Mouse (Mus musculus): Measurements from ENCODE around the gene Abcc4. TPM values are rescaled to one million over a fixed set of nuclear protein-coding genes. Genes with fewer than 3 reads are reported as not detected.

Abcc4 gene
- total and polyA plus RNA-seq, 3 experiments, result 10.4 to 28.7 (median 26.5) TPM

- H3K9ac ChIP-seq (ENCODE audit: insufficient read depth, low read depth), result no peak overlapping the region
- no peak overlapping the region for H3K4me2 ChIP-seq (ENCODE audit: insufficient read depth, low read depth, poor library complexity, severe bottlenecking)
- no peak overlapping the region for H3K4me3 ChIP-seq (replicated peaks in 1 of 3; ENCODE audit: low read depth in 2 of 3, low read length in 2 of 3, poor library complexity in 1 of 3)
- no peak overlapping the region for H3K27ac ChIP-seq (ENCODE audit: insufficient read depth, low read depth)
- in situ Hi-C loops (cut with MboI; ENCODE audit: low pct_ligation_motif_present, low pct_unique_long_range_greater_than_20kb, low sequenced_read_pairs), result no loop called here
- H3K9me3 ChIP-seq (replicated peaks; ENCODE audit: low read length), result peaks cover 5% of the 10 kb centered on the region
- dilution Hi-C loops (cut with MboI; ENCODE audit: extremely low pct_ligation_motif_present, extremely low pct_unique_long_range_greater_than_20kb, low sequenced_read_pairs), result no loop called here
- TF ChIP-seq POLR2A (IDR thresholded peaks at IDR 0.05; ENCODE audit: low read depth, low read length), result no peak
- no peak for TF ChIP-seq MAFK (IDR thresholded peaks at IDR 0.05; ENCODE audit: insufficient replicate concordance, low read length)
- no peak for TF ChIP-seq PAX5 (IDR thresholded peaks at IDR 0.05; ENCODE audit: low read length)
- TF ChIP-seq POLR2AphosphoS2 (IDR thresholded peaks at IDR 0.05; ENCODE audit: low read depth, low read length), result no peak
- TF ChIP-seq CTCF (conservative IDR thresholded peaks at IDR 0.05 in 1 of 2, IDR thresholded peaks at IDR 0.05 in 1 of 2; ENCODE audit: low read depth in 2 of 2, low read length in 2 of 2), result no peak
- no peak for TF ChIP-seq GABPA (IDR thresholded peaks at IDR 0.05; ENCODE audit: insufficient replicate concordance, low read depth, low read length)
- TF ChIP-seq JUN (IDR thresholded peaks at IDR 0.05; ENCODE audit: insufficient read depth, low read depth, low read length), result no peak
- TF ChIP-seq JUND (conservative IDR thresholded peaks at IDR 0.05; ENCODE audit: low read depth, low read length), result no peak
- TF ChIP-seq CHD1 (IDR thresholded peaks at IDR 0.05; ENCODE audit: low read depth, low read length), result no peak
- TF ChIP-seq HCFC1 (IDR thresholded peaks at IDR 0.05; ENCODE audit: low read depth, low read length), result no peak
- no peak for TF ChIP-seq MAZ (IDR thresholded peaks at IDR 0.05; ENCODE audit: low read depth, low read length)
- TF ChIP-seq E2F4 (IDR thresholded peaks at IDR 0.05; ENCODE audit: insufficient replicate concordance, low read depth, low read length), result no peak
- TF ChIP-seq UBTF (IDR thresholded peaks at IDR 0.05; ENCODE audit: low read depth, low read length), result no peak
- TF ChIP-seq ZMIZ1 (IDR thresholded peaks at IDR 0.05; ENCODE audit: low read depth, low read length), result no peak
- TF ChIP-seq SMC3 (IDR thresholded peaks at IDR 0.05; ENCODE audit: low read depth, low read length), result no peak
- no peak for TF ChIP-seq USF2 (conservative IDR thresholded peaks at IDR 0.05; ENCODE audit: low read depth, low read length)
- TF ChIP-seq ZC3H11A (IDR thresholded peaks at IDR 0.05; ENCODE audit: low read depth, low read length), result no peak
- TF ChIP-seq CHD2 (IDR thresholded peaks at IDR 0.05; ENCODE audit: low read length), result no peak
- no peak for TF ChIP-seq RCOR1 (conservative IDR thresholded peaks at IDR 0.05; ENCODE audit: low read depth, low read length)
- no peak for TF ChIP-seq ETS1 (conservative IDR thresholded peaks at IDR 0.05; ENCODE audit: low read depth, low read length)
- H3K36me3 ChIP-seq (replicated peaks in 1 of 2; ENCODE audit: control insufficient read depth in 1 of 2, insufficient read depth in 1 of 2, low read length in 1 of 2), result peaks cover 38 to 66% of the 10 kb centered on the region in 2 experiments
- no peaks in the 10 kb centered on the region for H3K27me3 ChIP-seq (replicated peaks)
- peaks cover 0 to 2% of the 10 kb centered on the region in 2 experiments; a peak in 2 of 4 replicates for H3K4me1 ChIP-seq (ENCODE audit: control insufficient read depth in 1 of 2, insufficient read depth in 2 of 2)
- DNase-seq (ENCODE audit: extremely low read depth), result no peak
- no peaks in the 10 kb centered on the region for H3K79me2 ChIP-seq (replicated peaks; ENCODE audit: control insufficient read depth, extremely low read depth, insufficient read depth, poor library complexity, severe bottlenecking)
These were observed 214.7 kb downstream of the Abcc4 start for GRCm38 (mm10) chr14:118491300-118491699.

DNA sequence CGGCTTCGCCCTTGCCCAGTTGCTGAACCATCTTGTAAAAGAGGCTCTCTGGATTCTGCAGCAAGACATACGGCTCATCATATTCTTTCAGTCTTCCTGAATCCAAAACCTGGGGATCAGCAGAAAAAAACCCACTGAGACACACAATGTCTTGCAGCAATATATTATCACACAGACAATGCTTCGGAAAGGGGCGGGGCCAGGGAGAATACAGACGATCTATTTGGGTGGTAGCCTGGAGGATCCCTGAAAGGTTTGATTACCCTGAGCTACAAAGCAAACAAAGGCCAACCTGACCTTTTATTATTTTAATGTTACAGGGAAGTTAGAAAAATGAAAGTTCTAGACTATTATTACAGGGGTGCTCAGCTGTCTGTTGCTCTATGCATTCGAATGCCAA, 215.5 kb downstream of the Abcc4 start:
- Histone ChIP-seq H3K9me3 (replicated peaks; ENCODE audit: low read length) (peaks cover 5% of the 10 kb centered on the region), H3K4me2 (ENCODE audit: insufficient read depth, low read depth, poor library complexity, severe bottlenecking) (no peak overlapping the region), H3K27me3 (replicated peaks) (no peaks in the 10 kb centered on the region), H3K79me2 (replicated peaks; ENCODE audit: control insufficient read depth, extremely low read depth, insufficient read depth, poor library complexity, severe bottlenecking) (no peaks in the 10 kb centered on the region), H3K4me1 (ENCODE audit: control insufficient read depth in 1 of 2, insufficient read depth in 2 of 2) (peaks cover 0 to 2% of the 10 kb centered on the region in 2 experiments; a peak in 2 of 4 replicates), H3K4me3 (replicated peaks in 1 of 3; ENCODE audit: low read depth in 2 of 3, low read length in 2 of 3, poor library complexity in 1 of 3) (no peak overlapping the region), H3K27ac (ENCODE audit: insufficient read depth, low read depth) (no peak overlapping the region), H3K9ac (ENCODE audit: insufficient read depth, low read depth) (no peak overlapping the region), H3K36me3 (replicated peaks in 1 of 2; ENCODE audit: control insufficient read depth in 1 of 2, insufficient read depth in 1 of 2, low read length in 1 of 2) (peaks cover 45 to 72% of the 10 kb centered on the region in 2 experiments)
- no peak for DNase-seq (ENCODE audit: extremely low read depth)
- in situ Hi-C loops (cut with MboI; ENCODE audit: low pct_ligation_motif_present, low pct_unique_long_range_greater_than_20kb, low sequenced_read_pairs) (no loop called here), dilution Hi-C loops (cut with MboI; ENCODE audit: extremely low pct_ligation_motif_present, extremely low pct_unique_long_range_greater_than_20kb, low sequenced_read_pairs) (no loop called here)
- TF ChIP-seq JUND (conservative IDR thresholded peaks at IDR 0.05; ENCODE audit: low read depth, low read length) (no peak), POLR2AphosphoS2 (IDR thresholded peaks at IDR 0.05; ENCODE audit: low read depth, low read length) (no peak), USF2 (conservative IDR thresholded peaks at IDR 0.05; ENCODE audit: low read depth, low read length) (no peak), MAFK (IDR thresholded peaks at IDR 0.05; ENCODE audit: insufficient replicate concordance, low read length) (no peak), GABPA (IDR thresholded peaks at IDR 0.05; ENCODE audit: insufficient replicate concordance, low read depth, low read length) (no peak), ZKSCAN1 (IDR thresholded peaks at IDR 0.05; ENCODE audit: borderline replicate concordance, low read depth, low read length) (no peak), E2F4 (IDR thresholded peaks at IDR 0.05; ENCODE audit: insufficient replicate concordance, low read depth, low read length) (no peak), CTCF (conservative IDR thresholded peaks at IDR 0.05 in 1 of 2, IDR thresholded peaks at IDR 0.05 in 1 of 2; ENCODE audit: low read depth in 2 of 2, low read length in 2 of 2) (no peak), ELF1 (IDR thresholded peaks at IDR 0.05; ENCODE audit: low read depth, low read length) (no peak), NELFE (IDR thresholded peaks at IDR 0.05; ENCODE audit: low read depth, low read length) (no peak), JUN (IDR thresholded peaks at IDR 0.05; ENCODE audit: insufficient read depth, low read depth, low read length) (no peak), HCFC1 (IDR thresholded peaks at IDR 0.05; ENCODE audit: low read depth, low read length) (no peak), MEF2A (IDR thresholded peaks at IDR 0.05; ENCODE audit: borderline replicate concordance, low read depth, low read length) (no peak), PAX5 (IDR thresholded peaks at IDR 0.05; ENCODE audit: low read length) (no peak)
